Mouse (Mus musculus) CH12.LX (cell line): ENCODE measurements at regions not wholly inside any gene's neighbourhood (a gene's known extent, or its start where the extent isn't known, plus 50 kb on each side); places are given as distances from the start of the nearest gene placed in this dataset.
A peak's percentile ranks its signal among the peaks of the same experiment; 100 is the strongest.

Experiments used
- DNase-seq: peaks from one replicate; pipeline ENCODE4 v3.0.0-alpha.2; 2013; ENCODE audit errors: extremely low read depth
- H3K27ac ChIP-seq: 2 replicates; pipeline ENCODE4 v1.5.1; 2012; ENCODE audit warnings: low read depth, mild to moderate bottlenecking, control low read depth, moderate library complexity; ENCODE audit not compliant: insufficient read depth
- H3K27me3 ChIP-seq: replicated peaks from 2 replicates; pipeline ENCODE3; 2012; ENCODE audit warnings: inconsistent platforms
- H3K36me3 ChIP-seq, 2 experiments: replicated peaks in 1 of 2; 2 replicates each; pipeline versions ENCODE3 to v1.6.1; 2012; ENCODE audit warnings: inconsistent platforms in 1 of 2, low read length in 1 of 2, mild to moderate bottlenecking in 1 of 2, mixed read lengths in 1 of 2, moderate library complexity in 1 of 2; ENCODE audit not compliant: control insufficient read depth in 1 of 2, insufficient read depth in 1 of 2
- H3K4me1 ChIP-seq, 2 experiments: 2 replicates each; pipeline ENCODE4 v1.6.1; 2012; ENCODE audit warnings: inconsistent platforms in 1 of 2, moderate library complexity in 1 of 2; ENCODE audit not compliant: insufficient read depth in 2 of 2, control insufficient read depth in 1 of 2
- H3K4me2 ChIP-seq: 2 replicates; pipeline ENCODE4 v1.6.1; 2012; ENCODE audit warnings: low read depth, mild to moderate bottlenecking, control low read depth; ENCODE audit not compliant: poor library complexity, insufficient read depth, severe bottlenecking
- H3K4me3 ChIP-seq, 3 experiments: fragments of 150-350 bp in 1 of 3; sonication (generic) in 1 of 3; replicated peaks in 1 of 3; 2 replicates each; pipeline versions ENCODE3 to v1.5.1; 2011 to 2012; ENCODE audit warnings: low read depth in 2 of 3, low read length in 2 of 3, mild to moderate bottlenecking in 2 of 3, moderate library complexity in 2 of 3, control low read depth in 1 of 3, improper control_type of control experiment in 1 of 3, inconsistent platforms in 1 of 3, mixed read lengths in 1 of 3; ENCODE audit not compliant: poor library complexity in 1 of 3
- H3K79me2 ChIP-seq: replicated peaks from 2 replicates; pipeline ENCODE4 v1.6.1; 2012; ENCODE audit warnings: mild to moderate bottlenecking, moderate library complexity; ENCODE audit not compliant: control insufficient read depth, poor library complexity, insufficient read depth, severe bottlenecking; ENCODE audit errors: extremely low read depth
- H3K9ac ChIP-seq: 2 replicates; pipeline ENCODE4 v1.6.1; 2012; ENCODE audit warnings: low read depth, mild to moderate bottlenecking, control low read depth, moderate library complexity; ENCODE audit not compliant: insufficient read depth
- H3K9me3 ChIP-seq: replicated peaks from 2 replicates; pipeline ENCODE3; 2012; ENCODE audit warnings: low read length, inconsistent platforms, mixed read lengths
- EP300 ChIP-seq: IDR thresholded peaks from 2 replicates; pipeline ENCODE4 v1.6.1; 2011; ENCODE audit warnings: low read length, improper control_type of control experiment
- GABPA ChIP-seq: IDR thresholded peaks from 2 replicates; pipeline ENCODE4 v1.6.1; 2012; ENCODE audit warnings: low read depth, low read length, improper control_type of control experiment, inconsistent platforms; ENCODE audit not compliant: insufficient replicate concordance
- HCFC1 ChIP-seq: IDR thresholded peaks from 2 replicates; pipeline ENCODE4 v1.6.1; 2012; ENCODE audit warnings: low read depth, mild to moderate bottlenecking, inconsistent platforms, low read length, improper control_type of control experiment
- IRF4 ChIP-seq: IDR thresholded peaks from 2 replicates; pipeline ENCODE4 v1.6.1; 2014; ENCODE audit warnings: low read depth, mild to moderate bottlenecking, inconsistent platforms, low read length, improper control_type of control experiment
- KAT2A ChIP-seq: IDR thresholded peaks from 2 replicates; pipeline ENCODE4 v1.6.1; 2012; ENCODE audit warnings: low read length, improper control_type of control experiment, inconsistent platforms; ENCODE audit not compliant: insufficient replicate concordance
- MAFK ChIP-seq: IDR thresholded peaks from 2 replicates; pipeline ENCODE4 v1.6.1; 2011; ENCODE audit warnings: low read length, improper control_type of control experiment; ENCODE audit not compliant: insufficient replicate concordance
- PAX5 ChIP-seq: IDR thresholded peaks from 2 replicates; pipeline ENCODE4 v1.6.1; 2012; ENCODE audit warnings: low read length, inconsistent platforms, mixed read lengths
- POLR2AphosphoS2 ChIP-seq: IDR thresholded peaks from 2 replicates; pipeline ENCODE4 v1.6.1; 2011; ENCODE audit warnings: low read depth, low read length, improper control_type of control experiment
- RAD21 ChIP-seq: IDR thresholded peaks from 2 replicates; pipeline ENCODE4 v1.6.1; 2011; ENCODE audit warnings: low read depth, mild to moderate bottlenecking, low read length, improper control_type of control experiment, moderate library complexity
- SIN3A ChIP-seq: IDR thresholded peaks from 2 replicates; pipeline ENCODE4 v1.6.1; 2012; ENCODE audit warnings: low read length, improper control_type of control experiment, inconsistent platforms
- TBP ChIP-seq: conservative IDR thresholded peaks from 2 replicates; pipeline ENCODE4 v1.6.1; 2011; ENCODE audit warnings: low read depth, low read length, improper control_type of control experiment
- TCF12 ChIP-seq: IDR thresholded peaks from 2 replicates; pipeline ENCODE4 v1.6.1; 2014; ENCODE audit warnings: low read depth, mild to moderate bottlenecking, inconsistent platforms, low read length, improper control_type of control experiment
- UBTF ChIP-seq: IDR thresholded peaks from 2 replicates; pipeline ENCODE4 v1.6.1; 2012; ENCODE audit warnings: low read depth, mild to moderate bottlenecking, inconsistent platforms, low read length, improper control_type of control experiment, moderate library complexity
- ZKSCAN1 ChIP-seq: IDR thresholded peaks from 2 replicates; pipeline ENCODE4 v1.6.1; 2012; ENCODE audit warnings: low read depth, inconsistent platforms, low read length, improper control_type of control experiment, borderline replicate concordance
- ZMIZ1 ChIP-seq: IDR thresholded peaks from 2 replicates; pipeline ENCODE4 v1.6.1; 2012; ENCODE audit warnings: low read depth, mild to moderate bottlenecking, inconsistent platforms, low read length, improper control_type of control experiment
- ZNF384 ChIP-seq: IDR thresholded peaks from 2 replicates; pipeline ENCODE4 v1.6.1; 2012; ENCODE audit warnings: low read depth, low read length, improper control_type of control experiment, inconsistent platforms
- dilution Hi-C: fragments of 300-500 bp; cut with MboI; formaldehyde crosslinking; loops from 2 replicates; pipeline ENCODE4 v1.14.3; 2020; ENCODE audit warnings: low sequenced_read_pairs; ENCODE audit not compliant: extremely low pct_unique_long_range_greater_than_20kb, extremely low pct_ligation_motif_present
- in situ Hi-C: fragments of 300-500 bp; cut with MboI; formaldehyde crosslinking; loops from 3 replicates; pipeline ENCODE4 v1.14.3; 2019; ENCODE audit warnings: low sequenced_read_pairs, low pct_ligation_motif_present, low pct_unique_long_range_greater_than_20kb, mixed read lengths

DNA sequence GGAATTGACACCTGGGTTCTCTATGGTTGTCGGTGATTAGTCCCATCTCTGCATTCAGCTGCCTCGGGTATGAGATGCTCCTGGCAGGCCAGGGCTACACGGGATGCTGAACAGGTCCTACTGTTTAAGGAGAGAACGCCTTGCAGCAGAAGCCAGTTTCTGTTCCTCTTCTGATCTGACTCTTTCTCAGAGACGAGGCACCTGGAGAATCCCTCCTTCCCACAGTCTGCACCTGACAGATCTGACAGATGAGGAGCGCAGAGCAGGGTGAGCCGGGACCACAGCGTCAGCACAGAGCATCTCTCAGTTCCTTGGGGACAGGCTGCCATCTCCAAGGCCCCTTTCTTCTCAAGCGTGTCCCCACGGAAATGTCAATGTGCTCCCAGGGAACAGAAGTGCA is 68.7 kb upstream of the Podxl start (continued):
- TF ChIP-seq TCF12 (0 out of 2 replicates have a peak, but pooled peaks have one; percentile 64), GABPA (no peak), TBP (0 out of 2 replicates have a peak, but pooled peaks have one; percentile 16), EP300 (peak; percentile 95), MAFK (no peak), PAX5 (no peak), SIN3A (no peak), POLR2AphosphoS2 (no peak), ZNF384 (no peak)
- TF ChIP-seq, all 38 proteins: peak for 8

- no peak overlapping the region for H3K4me3 ChIP-seq
- H3K79me2 ChIP-seq, result no peaks in the 10 kb centered on the region
- H3K4me1 ChIP-seq, result peaks cover 5 to 15% of the 10 kb centered on the region in 2 experiments; a peak in 3 of 4 replicates
- peaks cover 75% of the 10 kb centered on the region for H3K27me3 ChIP-seq
- in situ Hi-C loops, result no loop called here
- DNase-seq, result no peak
- no peaks in the 10 kb centered on the region for H3K9me3 ChIP-seq
- no peak for TF ChIP-seq RAD21
- no peak for TF ChIP-seq MAFK
- no peak for TF ChIP-seq IRF4
- TF ChIP-seq ZMIZ1, result no peak
- no peak for TF ChIP-seq KAT2A
- TF ChIP-seq, all 38 proteins: peak for 0
- Histone ChIP-seq H3K27ac (no peak overlapping the region), H3K9ac (no peak overlapping the region), H3K4me2 (no peak overlapping the region), H3K36me3 (no peaks in the 10 kb centered on the region)
- dilution Hi-C loops, result no loop called here
Measured at GRCm38 (mm10) chr6:31630009-31630408, 66.2 kb upstream of the Podxl start.

- peaks cover 5 to 11% of the 10 kb centered on the region in 2 experiments; a peak in 3 of 4 replicates for H3K4me1 ChIP-seq
- H3K4me3 ChIP-seq, result no peak overlapping the region
- H3K36me3 ChIP-seq, result no peaks in the 10 kb centered on the region
- in situ Hi-C loops, result no loop called here
- no peak overlapping the region for H3K4me2 ChIP-seq
- TF ChIP-seq ZKSCAN1 (no peak), UBTF (no peak), KAT2A (no peak), HCFC1 (no peak)
- DNase-seq, result no peak
- peaks cover 83% of the 10 kb centered on the region for H3K27me3 ChIP-seq
- H3K27ac ChIP-seq, result no peak overlapping the region
- H3K79me2 ChIP-seq, result no peaks in the 10 kb centered on the region
- dilution Hi-C loops, result no loop called here
- peaks cover 4% of the 10 kb centered on the region for H3K9me3 ChIP-seq
- H3K9ac ChIP-seq, result no peak overlapping the region
Measured at GRCm38 (mm10) chr6:31627912-31628311, 64.1 kb upstream of the Podxl start.
